Mouse (Mus musculus) left cerebral cortex, adult 11 months (tissue): Measurements from ENCODE around the gene Tacc3.

Experiments
- DNase-seq: peaks from one replicate; pipeline ENCODE4 v3.0.0; 2022; ENCODE audit warnings: low spot score

The Tacc3 gene

GRCm38 (mm10) chr5:33657787-33658663, at the start of gene Tacc3, which contains the start of gene Tmem129:
TSS of gene Tacc3 (plus strand) at chr5:33658128.
TSS of gene Tmem129 (minus strand) at chr5:33658416.
- DNase-seq, result peak; percentile 97

DNA sequence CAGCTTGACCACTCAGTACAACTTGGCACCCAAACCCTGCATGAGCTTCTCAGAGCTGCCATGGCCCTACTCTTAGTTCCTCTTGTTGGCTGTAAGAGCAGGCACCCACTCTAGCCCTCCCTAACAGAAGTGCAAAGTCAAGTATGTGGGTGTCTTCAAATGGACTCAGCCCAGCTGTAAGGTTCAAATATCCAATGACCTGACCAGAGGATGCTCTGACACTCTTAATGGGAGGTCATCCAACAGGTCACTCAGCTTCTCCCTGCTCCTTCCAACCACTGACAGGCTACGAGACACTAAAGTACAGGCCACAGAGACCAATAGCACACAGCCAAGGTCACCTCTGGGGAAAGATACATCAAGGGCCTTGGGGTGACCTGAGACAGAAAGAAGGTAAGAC, 48.7 kb upstream of the Tacc3 start:
- no peak for DNase-seq

GRCm38 (mm10) chr5:33611795-33612194, 46.1 kb upstream of the Tacc3 start:
- no peak for DNase-seq

DNA sequence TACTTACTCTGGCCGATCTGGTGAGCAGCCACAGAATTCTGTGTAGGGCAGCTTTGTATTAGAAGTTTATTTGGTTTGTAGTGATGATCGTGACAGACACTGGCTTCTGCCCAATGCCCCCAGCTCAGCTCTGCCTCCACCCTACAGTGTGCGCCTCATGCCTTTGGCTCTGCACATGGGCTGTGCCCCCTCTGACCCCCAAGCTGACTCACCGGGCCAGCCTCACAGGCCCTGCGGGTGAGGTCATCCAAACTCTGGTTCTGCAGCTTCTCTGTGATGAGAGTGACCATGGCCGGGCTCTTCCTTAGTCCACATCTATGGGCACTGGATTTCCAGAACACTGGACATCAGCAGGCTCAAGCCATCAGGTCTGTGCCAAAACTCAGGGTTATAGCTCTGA, 43.5 kb upstream of the Tacc3 start:
- no peak for DNase-seq

DNA sequence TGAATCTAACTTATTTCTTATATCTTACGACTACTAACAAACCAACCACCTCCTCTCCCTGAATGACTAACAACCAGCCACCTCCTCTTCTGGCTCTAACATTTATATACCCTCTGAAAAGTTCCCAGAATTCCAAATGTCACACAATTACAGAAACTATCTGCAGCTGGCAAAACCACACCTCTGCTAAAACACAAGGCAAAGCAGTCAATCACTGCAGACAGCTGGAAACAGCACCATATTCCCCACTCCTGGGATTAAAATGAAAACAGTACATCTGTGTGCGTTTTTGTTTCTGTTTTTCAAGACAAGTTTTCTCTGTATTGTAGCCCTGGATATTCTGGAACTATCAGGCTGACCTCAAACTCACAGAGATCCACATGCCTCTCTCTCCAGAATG, 35.3 kb upstream of the Tacc3 start:
- DNase-seq, result no peak

GRCm38 (mm10) chr5:33623766-33624165, 34.2 kb upstream of the Tacc3 start:
- DNase-seq, result no peak

DNA sequence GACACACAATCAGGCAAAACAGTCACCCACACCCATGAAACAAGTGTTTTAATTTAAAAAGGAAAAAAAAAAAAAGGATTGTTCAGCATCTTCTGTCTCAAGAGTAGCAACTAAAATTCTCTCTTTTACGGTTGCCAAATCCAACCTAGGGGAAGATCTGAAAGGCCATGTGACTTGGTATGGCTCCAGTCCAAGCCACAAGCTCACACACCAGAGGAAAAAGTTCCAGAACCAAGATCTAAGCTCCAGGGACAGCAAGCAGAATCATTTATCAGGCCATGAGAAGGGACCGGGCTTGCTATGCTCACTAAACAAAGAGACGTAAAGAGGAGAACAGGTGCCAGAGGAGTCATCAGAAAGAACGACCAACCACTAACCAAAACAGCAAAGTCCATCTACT, 30.0 kb upstream of the Tacc3 start:
- DNase-seq, result no peak

DNA sequence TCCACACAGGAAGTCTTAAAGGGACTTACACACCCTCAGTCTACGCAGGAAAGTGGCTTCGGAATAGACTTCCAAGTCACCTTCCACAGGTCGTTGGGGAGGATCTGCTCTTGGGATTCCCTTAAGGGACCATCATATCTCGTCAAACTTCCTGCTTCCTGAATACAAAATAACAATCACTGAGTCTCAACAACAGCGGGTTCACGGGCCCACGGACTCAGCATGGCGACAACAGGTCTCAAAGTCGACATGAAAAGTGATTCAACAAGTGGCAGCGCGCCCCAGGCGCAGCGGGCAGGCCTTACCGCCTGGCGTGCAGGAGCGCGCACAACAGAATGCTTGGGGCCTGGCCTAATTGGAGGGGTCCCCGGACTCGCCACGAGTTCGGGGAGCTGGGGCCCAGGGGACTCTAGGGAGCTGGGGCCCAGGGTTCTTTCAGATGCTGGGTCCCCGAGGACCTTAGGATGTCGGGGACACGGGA, 29.1 kb upstream of the Tacc3 start:
- DNase-seq, result peak; percentile 32

DNA sequence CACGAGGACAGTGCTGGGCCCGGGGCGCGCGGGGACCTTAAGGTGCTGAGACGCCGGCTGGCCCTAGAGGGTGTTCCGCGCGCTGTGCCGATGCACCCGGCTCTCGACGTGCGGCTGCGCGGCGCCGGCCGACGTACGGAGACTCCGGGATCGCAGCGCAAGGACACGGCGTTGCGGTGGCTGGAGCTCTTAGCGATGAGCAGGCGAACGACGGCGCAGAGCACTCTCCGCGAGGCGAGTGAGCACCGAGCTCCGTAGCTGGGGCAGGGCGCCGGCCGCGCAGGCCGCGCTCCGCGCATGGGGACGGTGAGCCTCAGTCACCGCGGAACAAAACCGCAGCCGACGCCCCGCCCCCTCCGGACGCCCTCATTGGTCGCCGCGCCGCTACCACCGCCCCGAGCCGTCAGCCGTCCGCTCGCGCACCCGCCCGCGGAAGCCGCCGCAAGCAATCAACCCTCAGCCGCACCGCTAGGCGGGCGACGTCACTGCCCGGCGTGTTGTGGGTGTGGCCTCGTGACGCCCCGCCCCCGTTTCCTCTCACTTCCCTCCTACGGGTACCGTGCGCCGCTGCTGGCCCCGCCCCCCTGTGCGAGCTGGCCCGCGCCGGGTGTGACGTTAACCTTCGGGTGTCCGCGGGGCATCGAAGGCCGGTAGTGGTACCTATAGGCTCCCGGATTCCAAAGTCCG, 28.5 kb upstream of the Tacc3 start, which contains the start of the genes Fam53a and Gm9903:
Fam53a (minus strand) TSS at position 335 of the 687 bp plus-strand sequence.
Gm9903 (plus strand) TSS at position 625 of the 687 bp plus-strand sequence.
- DNase-seq, result peak; percentile 99

GRCm38 (mm10) chr5:33630061-33630460, 27.9 kb upstream of the Tacc3 start:
- no peak for DNase-seq

- DNase-seq, result no peak
Measured at GRCm38 (mm10) chr5:33630615-33631014, 27.3 kb upstream of the Tacc3 start.

DNA sequence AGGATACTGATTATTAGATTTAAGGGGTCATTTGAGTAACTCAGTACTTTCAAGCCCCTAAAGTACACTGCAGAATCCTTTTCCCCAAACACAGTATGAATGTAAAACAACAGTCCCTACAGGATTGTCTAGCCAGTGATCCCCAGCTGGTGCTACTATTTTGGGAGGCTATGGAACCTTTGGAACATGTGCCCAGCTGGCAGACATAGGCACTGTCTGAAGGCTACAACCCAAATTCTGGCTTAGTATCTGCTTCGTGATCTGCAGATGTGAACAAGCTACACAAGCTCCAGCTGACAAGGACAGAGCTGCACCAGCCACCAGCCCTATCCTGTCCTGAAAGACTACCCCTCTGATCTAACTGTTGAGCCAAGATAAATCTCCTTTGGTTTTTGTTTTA, 25.4 kb upstream of the Tacc3 start:
- no peak for DNase-seq

- DNase-seq, result no peak
Measured at GRCm38 (mm10) chr5:33635361-33635760, 22.6 kb upstream of the Tacc3 start.

DNA sequence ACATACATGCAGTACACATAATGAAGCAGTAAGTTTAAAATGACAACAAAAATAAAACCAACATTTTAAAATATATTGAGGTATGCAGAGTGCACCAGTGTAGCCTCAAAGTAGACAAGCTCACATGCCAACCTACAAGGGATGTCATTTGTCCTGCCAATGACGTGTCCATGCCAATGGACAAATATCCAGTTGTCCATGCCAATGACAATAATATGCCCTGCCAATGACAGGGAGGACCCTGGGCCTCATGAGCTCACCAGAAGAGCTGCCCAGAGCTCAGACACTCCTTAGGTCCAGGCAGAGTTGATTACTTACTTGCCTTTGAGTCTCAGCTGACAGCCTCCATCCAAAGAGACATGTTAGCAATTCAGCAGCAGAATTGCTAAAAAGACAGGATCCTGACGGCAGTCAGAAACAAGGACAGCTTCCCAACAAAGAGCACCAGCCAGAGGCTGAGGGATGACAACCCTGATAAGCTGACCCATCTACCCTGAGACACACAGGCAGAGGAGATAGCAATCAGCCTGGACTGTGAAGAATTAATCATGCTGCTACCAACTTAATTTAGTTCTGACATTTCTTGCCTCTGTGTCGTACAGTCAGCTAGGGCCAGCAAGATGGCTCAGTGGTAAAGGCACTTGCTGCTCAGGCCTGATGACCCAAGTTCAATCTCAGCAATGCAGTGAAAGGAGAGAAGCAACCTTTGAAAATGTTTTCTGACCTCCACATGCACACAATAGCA, 20.1 kb upstream of the Tacc3 start:
- DNase-seq, result no peak

DNA sequence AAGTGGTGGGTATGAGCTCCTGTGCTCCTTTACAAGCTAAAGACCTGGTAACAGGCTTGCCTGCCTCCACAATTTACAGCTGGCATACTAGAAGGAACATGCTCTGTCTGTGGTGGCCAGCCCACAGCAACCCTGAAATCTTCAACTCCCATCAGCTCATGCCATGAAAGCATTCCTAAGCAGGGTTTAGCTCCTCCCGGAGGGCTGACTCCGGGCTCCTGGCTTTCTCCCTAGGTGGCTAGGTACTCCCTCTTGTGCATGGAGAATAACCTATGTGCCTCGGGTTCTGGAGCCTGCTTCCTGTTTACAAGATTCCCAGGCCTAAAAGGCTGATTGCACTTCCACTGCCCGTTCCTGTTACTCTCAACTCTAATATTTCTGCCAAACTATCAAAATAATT, 19.1 kb upstream of the Tacc3 start:
- DNase-seq, result no peak

- no peak for DNase-seq
Measured at GRCm38 (mm10) chr5:33640652-33641051, 17.3 kb upstream of the Tacc3 start.

DNA sequence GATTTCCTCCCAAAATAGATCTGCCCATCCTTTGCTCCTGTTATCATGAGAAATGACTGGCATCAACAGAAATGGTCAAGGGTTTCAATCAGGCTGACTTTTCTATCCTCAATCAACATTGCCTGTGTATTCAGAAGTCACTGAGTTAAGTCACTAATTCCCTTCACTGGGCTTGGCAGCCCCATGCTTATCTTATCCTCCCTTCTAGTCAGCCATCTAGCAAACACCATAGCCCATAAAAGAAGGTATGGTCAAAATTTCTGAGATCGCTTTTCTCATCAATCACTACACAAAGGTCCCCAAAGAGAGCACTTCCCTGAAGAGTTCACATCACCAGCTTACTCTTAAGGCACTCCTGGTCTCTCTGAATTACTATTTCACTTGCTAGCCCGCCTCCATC, 6.9 kb upstream of the Tacc3 start:
- DNase-seq, result no peak

DNA sequence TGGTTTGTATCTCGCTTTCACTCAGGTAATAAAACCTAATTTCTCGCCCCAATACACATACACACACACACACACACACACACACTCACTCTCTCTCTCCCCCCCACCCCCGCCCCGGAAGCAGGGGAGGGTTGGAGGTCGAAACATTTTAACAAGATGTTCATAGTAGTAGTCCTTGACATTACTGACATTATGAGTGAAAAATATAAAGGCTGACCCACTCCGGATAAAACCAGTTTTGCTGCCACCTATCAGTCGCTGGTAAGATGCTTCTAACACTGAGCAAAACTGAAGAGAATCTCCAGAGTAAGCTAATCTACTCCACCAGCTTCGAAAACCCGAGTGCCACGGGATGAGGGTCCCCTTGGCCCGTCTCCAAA, 6.4 kb upstream of the Tacc3 start:
- DNase-seq, result no peak

DNA sequence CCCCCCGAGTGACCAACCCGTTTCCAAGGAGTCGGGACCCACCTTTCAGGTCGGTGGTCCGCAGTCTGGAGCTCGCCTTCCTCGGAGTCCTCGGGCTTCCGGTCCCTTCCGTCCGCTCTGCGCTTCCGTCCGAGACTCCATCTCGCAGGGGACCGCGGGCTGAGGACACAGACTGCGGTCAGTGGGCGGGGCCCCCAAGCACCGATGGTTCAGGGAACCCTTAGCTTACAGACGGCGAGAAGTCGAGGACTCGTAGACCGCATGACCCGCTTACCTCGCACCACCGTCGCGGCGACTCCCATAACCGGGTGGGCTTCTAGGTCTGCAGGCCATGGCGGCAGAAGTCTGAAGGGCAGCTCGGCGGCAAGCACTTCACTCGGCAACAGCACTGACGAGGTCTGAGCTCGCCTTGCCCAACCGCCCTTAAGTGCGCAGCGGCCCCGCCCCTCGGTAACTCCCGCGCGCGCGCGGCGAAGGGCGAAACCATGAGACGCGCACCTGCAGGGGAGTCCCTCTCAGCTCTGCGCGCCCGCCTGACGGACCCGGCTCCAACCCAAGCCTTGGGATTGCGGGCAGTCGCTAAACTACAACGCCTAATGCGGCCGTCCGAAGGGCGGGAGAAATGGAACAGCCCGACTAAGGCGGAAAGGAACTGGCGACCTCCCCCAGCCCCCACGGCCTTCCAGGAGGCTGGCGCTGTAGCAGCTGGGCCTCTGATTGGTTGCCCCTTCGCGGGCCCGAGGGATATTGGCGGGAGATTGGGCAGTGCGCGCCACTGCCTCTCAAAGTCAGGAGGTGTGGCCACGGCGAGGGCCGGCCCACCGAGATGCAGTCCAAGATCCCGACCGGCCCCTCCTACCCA, 5.8 kb upstream of the Tacc3 start, which contains the start of gene Slbp:
Slbp (minus strand) TSS at position 654 of the 862 bp plus-strand sequence.
- DNase-seq, result peak; percentile 94

DNA sequence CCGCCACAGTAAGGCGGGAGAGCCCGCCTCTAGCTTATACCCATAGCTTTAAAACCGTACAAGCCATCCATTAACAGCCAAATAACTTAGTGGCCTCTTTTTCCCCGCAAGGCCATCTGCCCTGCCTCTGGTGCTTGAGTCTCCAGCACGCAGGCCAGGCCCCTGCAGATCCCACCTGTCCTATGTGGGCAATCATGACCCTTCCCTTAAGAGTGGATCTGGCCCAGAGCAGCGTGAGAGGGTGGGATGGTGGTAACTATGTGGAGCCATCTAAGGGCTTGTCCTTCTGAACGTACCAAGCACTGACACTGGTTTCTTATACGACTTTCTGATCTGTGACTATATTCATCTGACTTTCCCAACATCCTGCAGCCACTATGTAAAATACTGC, 5.2 kb upstream of the Tacc3 start:
- no peak for DNase-seq

DNA sequence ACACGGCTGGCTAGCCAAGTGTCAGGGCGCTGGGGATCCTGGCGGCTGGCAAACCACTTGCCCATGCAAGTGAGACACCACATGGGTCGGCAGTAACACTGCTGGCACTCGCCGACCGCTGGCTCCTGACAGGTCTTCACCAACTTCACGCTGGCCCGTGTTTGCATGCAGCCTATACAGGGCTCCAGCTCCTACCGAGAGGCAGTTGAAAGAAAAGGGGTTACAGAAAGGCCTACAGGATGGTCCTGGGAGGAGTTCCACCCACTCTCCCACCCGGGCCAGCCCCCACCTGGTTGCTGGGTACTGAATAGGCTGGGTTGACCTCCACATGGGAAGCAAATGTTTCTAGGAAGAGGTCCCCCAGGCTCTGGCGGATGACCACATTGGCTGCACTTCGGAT, 3.5 kb upstream of the Tacc3 start:
- no peak for DNase-seq
